Mouse (Mus musculus): ENCODE measurements around the gene Zcchc3. TPM values are rescaled to one million over a fixed set of nuclear protein-coding genes. Genes with fewer than 3 reads are reported as not detected.

Zcchc3 gene
- total RNA-seq, 2 experiments from 2014 or later = 5.4 to 9.6 TPM

DNA sequence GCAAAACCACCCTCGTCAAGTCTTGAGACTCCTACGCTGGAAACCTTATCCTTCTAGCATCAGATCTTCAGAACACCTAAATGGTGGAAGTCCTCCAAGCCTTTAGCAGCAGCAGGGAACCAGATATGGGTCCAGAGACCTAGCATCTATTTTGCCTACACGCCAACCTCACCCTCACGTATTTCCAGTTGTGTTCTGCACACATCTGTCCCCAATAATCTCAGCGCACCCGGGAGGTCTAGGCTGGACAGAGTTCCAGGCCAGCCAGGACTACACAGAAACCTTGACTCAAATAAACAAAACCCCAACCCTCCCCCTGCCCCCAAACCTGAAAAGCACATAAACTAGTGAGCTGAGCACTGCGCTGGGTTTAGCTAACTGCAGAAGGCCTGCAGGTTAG lies 3.4 kb downstream of the Zcchc3 start:
- ATAC-seq (replicated peaks; ENCODE audit: low FRiP score, poor library complexity, severe bottlenecking) = no peak

DNA sequence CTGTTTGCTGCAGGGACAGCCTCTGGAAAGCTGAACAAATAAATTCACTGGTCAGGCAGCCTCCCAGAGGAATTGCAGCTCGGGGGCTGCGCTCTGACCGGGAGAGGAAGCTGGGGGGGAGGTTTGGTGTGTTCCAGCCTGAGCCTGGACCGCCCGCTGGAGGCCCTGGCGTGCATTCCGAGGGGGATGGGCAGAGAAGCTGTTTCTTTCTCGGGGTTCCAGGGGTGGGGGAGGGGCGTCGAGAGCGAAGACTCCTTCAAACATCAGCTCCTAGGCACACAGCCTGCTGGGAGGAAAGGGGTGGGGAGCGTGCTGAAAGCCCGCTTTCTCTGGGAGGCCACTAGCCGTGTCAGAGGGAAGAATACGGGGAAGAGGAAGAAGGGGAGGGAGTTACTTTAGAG lies 3.9 kb downstream of the Zcchc3 start:
- ATAC-seq (replicated peaks; ENCODE audit: low FRiP score, poor library complexity, severe bottlenecking) = no peak

- ATAC-seq (replicated peaks; ENCODE audit: low FRiP score, poor library complexity, severe bottlenecking) = no peak
Measured at GRCm38 (mm10) chr2:152409781-152410180, 5.0 kb downstream of the Zcchc3 start.

DNA sequence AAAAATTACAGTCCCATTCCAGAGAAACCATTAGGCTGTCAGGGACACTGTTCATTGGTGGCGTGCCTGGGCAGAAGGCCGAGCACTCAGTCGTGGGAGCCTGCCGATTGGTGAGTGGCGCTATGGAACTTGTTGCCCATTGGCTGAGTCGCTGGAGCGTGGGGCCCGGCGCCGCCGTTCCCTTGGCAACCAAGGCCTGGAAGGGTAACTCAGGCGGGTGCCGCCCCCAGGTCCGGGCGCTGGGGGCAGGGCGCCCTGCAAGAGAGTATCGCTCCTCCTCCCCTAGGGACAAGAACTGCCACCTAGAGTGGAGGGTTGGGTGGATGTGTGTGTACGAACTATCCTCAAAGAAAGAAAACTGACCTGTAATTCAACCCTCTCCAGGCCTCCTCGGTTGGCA lies 8.7 kb downstream of the Zcchc3 start:
- peak; percentile 99 for ATAC-seq (replicated peaks; ENCODE audit: low FRiP score, poor library complexity, severe bottlenecking)

- no peak for ATAC-seq (replicated peaks; ENCODE audit: low FRiP score, poor library complexity, severe bottlenecking)
Measured at GRCm38 (mm10) chr2:152399122-152399542, 15.7 kb downstream of the Zcchc3 start.

DNA sequence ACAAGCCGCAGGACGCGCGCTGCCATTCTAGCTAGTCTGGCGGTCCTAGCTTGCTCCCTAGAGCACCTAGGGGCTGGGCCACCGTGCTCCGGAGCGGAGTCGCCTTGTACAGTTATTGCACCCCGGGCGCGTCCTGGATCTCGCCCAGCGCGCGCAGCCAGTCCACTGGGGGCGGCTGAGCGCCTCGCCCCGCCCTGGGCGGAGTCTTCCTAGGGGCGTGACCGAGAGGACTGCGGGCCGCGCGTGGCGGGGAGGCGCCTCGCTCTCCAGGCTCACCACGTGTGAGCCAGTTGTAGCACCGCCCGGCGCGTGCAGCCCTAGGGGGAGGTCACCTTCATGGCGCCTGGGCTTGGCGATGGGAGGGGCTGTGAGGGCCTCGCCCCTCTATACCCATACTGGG lies 16.1 kb downstream of the Zcchc3 start:
- ATAC-seq (replicated peaks; ENCODE audit: low FRiP score, poor library complexity, severe bottlenecking) = peak; percentile 88

GRCm38 (mm10) chr2:152397680-152398435 lies 17.0 kb downstream of the Zcchc3 start, which contains the start of gene Sox12:
Sox12 (minus strand) TSS chr2:152398063.
- peak; percentile 71 for ATAC-seq (replicated peaks; ENCODE audit: low FRiP score, poor library complexity, severe bottlenecking)

GRCm38 (mm10) chr2:152397004-152397589 lies 17.7 kb downstream of the Zcchc3 start:
- no peak for ATAC-seq (replicated peaks; ENCODE audit: low FRiP score, poor library complexity, severe bottlenecking)

DNA sequence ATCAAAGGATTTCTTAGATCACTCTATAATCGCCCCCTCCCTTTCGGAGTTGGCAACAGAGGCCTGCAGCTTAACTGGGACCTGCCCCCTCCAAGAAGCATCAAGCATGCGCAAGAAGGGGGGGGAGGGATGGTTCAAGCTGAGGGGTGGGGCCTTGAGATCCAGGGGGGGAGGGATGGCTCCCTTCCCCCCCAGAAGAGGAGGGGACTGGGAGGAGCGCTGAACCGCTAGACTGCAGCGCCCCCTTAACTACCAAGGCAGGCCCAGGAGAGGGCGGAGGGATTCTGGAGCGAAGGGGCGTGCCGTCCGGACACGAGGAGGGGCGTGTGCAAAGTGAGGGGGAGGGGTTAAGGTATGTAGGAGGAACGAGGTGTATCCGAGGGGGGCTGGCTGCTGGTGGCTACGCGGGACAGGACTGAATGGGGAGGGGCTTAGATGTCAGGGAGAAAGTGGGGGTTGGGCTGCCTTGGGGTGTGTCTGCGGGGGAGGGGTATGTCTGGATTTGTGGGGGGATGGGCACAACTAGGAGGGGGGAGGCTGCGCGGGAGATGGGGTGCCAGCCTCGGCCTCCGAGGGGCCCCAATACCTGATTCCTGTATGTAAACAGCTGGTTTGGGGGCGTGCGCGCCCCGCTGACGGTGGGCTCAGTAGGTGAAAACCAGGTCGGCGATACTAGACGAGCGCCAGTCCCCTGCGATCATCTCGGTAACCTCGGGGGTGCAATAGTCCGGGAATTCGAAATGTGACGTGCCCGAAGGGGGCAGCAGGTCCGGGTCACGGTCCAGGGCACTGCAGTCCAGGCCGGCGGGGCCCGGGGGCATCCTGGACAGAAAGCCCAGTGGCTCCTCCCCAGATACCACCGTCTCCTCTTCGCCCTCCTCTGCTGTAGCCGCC lies 18.5 kb downstream of the Zcchc3 start:
- 0 out of 2 replicates have a peak, but pooled peaks have one; percentile 23 for ATAC-seq (replicated peaks; ENCODE audit: low FRiP score, poor library complexity, severe bottlenecking)

- ATAC-seq (replicated peaks; ENCODE audit: low FRiP score, poor library complexity, severe bottlenecking) = no peak
Measured at GRCm38 (mm10) chr2:152395271-152395920, 19.4 kb downstream of the Zcchc3 start.

- no peak for ATAC-seq (replicated peaks; ENCODE audit: low FRiP score, poor library complexity, severe bottlenecking)
Measured at GRCm38 (mm10) chr2:152393225-152394017, 21.4 kb downstream of the Zcchc3 start.

GRCm38 (mm10) chr2:152392786-152393185 lies 22.0 kb downstream of the Zcchc3 start:
- ATAC-seq (replicated peaks; ENCODE audit: low FRiP score, poor library complexity, severe bottlenecking) = 0 out of 2 replicates have a peak, but pooled peaks have one; percentile 43

GRCm38 (mm10) chr2:152384191-152384590 lies 30.6 kb downstream of the Zcchc3 start:
- ATAC-seq (replicated peaks; ENCODE audit: low FRiP score, poor library complexity, severe bottlenecking) = no peak

- ATAC-seq (replicated peaks; ENCODE audit: low FRiP score, poor library complexity, severe bottlenecking) = no peak
Measured at GRCm38 (mm10) chr2:152376345-152376741, 38.5 kb downstream of the Zcchc3 start, which contains the start of gene Nrsn2. Nrsn2 (minus strand) TSS chr2:152376638.

DNA sequence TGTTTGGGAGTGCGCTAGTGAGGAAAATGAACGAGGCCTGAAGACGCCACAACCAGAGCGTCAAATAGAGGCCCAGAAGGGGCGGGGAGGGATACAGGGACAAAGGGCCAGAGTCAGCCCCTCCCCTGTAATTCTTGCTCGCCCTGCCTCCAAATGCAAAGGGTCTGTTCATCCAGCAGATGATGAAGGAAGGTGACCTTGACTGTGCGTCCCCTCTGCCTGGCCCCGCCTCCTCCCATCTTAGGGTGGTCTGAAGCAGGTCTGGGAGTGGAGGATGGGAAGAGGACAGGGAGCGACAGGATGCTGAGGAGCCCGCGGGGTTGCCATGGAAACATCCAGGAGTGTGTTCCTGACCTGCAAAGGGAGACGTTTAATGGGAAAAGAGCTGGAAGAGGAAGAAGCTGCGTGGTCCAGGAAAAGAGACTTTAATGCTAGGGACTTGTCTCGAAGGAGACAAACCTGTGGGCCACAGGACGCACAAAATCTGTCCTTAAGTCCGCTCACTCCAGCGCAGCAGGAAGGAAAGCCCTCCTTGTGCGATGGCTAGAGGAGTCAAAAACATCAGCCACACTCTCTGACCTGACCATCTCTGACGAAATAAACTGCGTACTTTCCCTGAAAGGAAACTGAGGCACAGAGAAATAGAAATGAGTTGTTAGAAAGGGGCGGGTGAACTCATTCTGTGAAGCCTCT lies 39.0 kb downstream of the Zcchc3 start:
- no peak for ATAC-seq (replicated peaks; ENCODE audit: low FRiP score, poor library complexity, severe bottlenecking)

DNA sequence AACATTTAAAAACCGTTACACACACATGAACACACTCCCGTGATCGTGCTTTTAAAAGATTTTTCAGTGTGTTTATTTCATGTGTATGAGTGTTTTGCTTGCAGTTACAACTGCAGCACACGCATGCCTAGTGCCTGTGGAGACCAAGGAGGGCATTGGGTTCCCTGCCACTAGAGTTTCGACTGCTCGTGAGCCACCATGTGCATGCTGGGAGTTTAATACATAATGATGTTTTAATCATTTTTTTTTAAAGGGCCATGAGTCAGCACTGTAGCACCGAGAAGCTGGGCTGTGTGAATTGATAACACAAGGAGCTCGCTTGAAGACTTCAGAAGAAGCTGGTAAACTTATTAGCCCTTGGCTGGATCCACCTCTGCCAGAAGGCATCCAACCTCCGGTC lies 41.3 kb downstream of the Zcchc3 start:
- ATAC-seq (replicated peaks; ENCODE audit: low FRiP score, poor library complexity, severe bottlenecking) = peak; percentile 86

GRCm38 (mm10) chr2:152372661-152373060 lies 42.2 kb downstream of the Zcchc3 start:
- no peak for ATAC-seq (replicated peaks; ENCODE audit: low FRiP score, poor library complexity, severe bottlenecking)

DNA sequence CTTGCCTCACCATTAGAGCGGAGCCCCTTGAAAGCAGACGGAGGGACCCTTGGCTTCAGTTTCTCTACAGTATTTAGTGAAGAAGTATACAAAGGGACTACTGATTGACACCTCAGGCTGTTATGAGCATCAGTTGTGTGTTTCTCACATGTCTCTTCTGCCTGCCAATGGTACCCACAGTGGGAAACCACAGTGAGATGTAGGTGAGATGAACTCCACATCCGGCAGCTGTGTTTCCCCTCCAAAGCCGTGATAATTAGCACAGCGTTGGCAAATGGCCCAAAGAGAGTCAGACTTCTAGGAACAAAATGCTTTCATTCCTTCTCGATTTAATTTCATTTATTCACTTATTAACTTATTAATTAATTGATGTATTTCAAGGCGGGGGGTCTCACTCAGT lies 42.7 kb downstream of the Zcchc3 start:
- ATAC-seq (replicated peaks; ENCODE audit: low FRiP score, poor library complexity, severe bottlenecking) = no peak
